Mouse (Mus musculus) megakaryocyte, embryonic 14.5 days (primary cell): ENCODE measurements around the gene Rnf115. TPM values are rescaled to one million over a fixed set of nuclear protein-coding genes. Genes with fewer than 3 reads are reported as not detected.
A peak's percentile ranks its signal among the peaks of the same experiment; 100 is the strongest.

ENCODE experiments used
- H3K27me3 ChIP-seq: replicated peaks from 2 replicates; pipeline ENCODE3; 2012; ENCODE audit warnings: inconsistent platforms
- H3K36me3 ChIP-seq: replicated peaks from 2 replicates; pipeline ENCODE3; 2012; ENCODE audit warnings: low read length, inconsistent platforms, mixed read lengths
- H3K4me1 ChIP-seq: 2 replicates; pipeline ENCODE4 v1.6.1; 2012; ENCODE audit warnings: inconsistent platforms
- H3K4me3 ChIP-seq: replicated peaks from 2 replicates; pipeline ENCODE3; 2012; ENCODE audit warnings: moderate library complexity, mild to moderate bottlenecking, inconsistent platforms
- H3K9me3 ChIP-seq: 2 replicates; pipeline ENCODE4 v1.6.1; 2012; ENCODE audit warnings: inconsistent platforms
- FLI1 ChIP-seq: IDR thresholded peaks from 2 replicates; pipeline ENCODE4 v1.6.1; 2012; ENCODE audit warnings: low read length, inconsistent platforms, mixed read lengths
- GATA1 ChIP-seq: IDR thresholded peaks from 3 replicates; pipeline ENCODE4 v1.6.1; 2012; ENCODE audit warnings: mixed read lengths, low read length, inconsistent platforms, borderline replicate concordance
- polyA plus RNA-seq: library from polyadenylated mRNA; stranded (reverse); fragments of >175 nt; gene quantifications from 2 replicates; pipeline ENCODE4 v1.2.3, GENCODE M21; 2012; ENCODE audit warnings: low replicate concordance; ENCODE audit not compliant: insufficient read depth

Gene Rnf115
- polyA plus RNA-seq, 1 experiment, result 19.1 TPM

- no peaks in the 10 kb centered on the region for H3K9me3 ChIP-seq
- peaks cover 64% of the 10 kb centered on the region for H3K4me1 ChIP-seq
Observed at GRCm38 (mm10) chr3:96769971-96770370, 42.5 kb downstream of the Rnf115 start.

GRCm38 (mm10) chr3:96772949-96773348 is 45.5 kb downstream of the Rnf115 start:
- H3K4me1 ChIP-seq, result peaks cover 55% of the 10 kb centered on the region
- H3K4me3 ChIP-seq, result no peak overlapping the region
- TF ChIP-seq FLI1 (no peak), GATA1 (no peak)
- H3K9me3 ChIP-seq, result no peaks in the 10 kb centered on the region
- H3K27me3 ChIP-seq, result no peaks in the 10 kb centered on the region
- peaks cover 53% of the 10 kb centered on the region for H3K36me3 ChIP-seq

More at GRCm38 (mm10) chr3:96769971-96770370, 42.5 kb downstream of the Rnf115 start:
- H3K36me3 ChIP-seq, result peaks cover 46% of the 10 kb centered on the region
- peak overlapping the region; percentile 55 for H3K4me3 ChIP-seq
- no peaks in the 10 kb centered on the region for H3K27me3 ChIP-seq
- TF ChIP-seq GATA1, result no peak
- TF ChIP-seq FLI1, result no peak

DNA sequence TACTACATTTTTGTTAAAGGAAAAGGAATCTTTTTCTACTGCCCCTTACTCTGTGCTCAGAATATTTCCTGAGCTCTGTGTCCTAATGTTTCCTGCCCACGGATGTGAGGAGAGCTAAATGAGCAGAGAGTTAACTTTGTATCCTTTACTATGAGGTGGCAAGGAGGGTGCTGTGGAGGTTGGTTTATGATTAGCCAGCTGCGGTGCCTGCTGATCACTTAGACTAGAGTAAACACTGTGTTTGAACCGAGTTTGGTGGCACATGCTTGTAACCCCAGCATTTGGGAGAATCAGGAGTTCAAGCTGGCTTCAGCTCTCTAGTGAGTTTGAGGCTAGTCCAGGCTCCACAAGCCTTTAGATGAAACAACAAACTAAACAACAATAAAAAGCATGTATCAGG is 49.7 kb downstream of the Rnf115 start:
- H3K36me3 ChIP-seq, result peaks cover 72% of the 10 kb centered on the region
- no peaks in the 10 kb centered on the region for H3K27me3 ChIP-seq
- H3K4me1 ChIP-seq, result peaks cover 49% of the 10 kb centered on the region
- H3K9me3 ChIP-seq, result no peaks in the 10 kb centered on the region
- TF ChIP-seq FLI1 (no peak), GATA1 (no peak)
- no peak overlapping the region for H3K4me3 ChIP-seq

DNA sequence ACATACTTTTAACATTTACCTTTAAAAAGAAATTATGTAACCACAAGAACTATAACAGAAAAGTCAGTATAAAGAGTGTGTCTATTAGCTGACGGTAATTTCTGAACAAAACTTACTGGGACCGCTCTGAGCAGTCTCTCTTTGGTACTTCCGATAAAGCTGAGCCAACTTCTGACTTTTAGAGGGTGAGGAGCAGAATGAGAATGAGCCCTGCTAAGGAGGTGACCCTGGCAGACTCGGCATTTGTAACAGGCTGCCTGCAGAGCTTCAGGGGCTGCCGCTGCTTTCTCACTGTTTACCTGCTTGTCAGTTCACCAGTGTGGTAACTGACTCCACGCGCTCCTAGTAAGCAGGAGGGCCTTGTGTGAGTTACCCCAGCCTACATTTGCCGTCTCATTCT is 54.8 kb downstream of the Rnf115 start:
- TF ChIP-seq GATA1, result no peak
- no peak for TF ChIP-seq FLI1
- H3K27me3 ChIP-seq, result no peaks in the 10 kb centered on the region
- peaks cover 26% of the 10 kb centered on the region for H3K4me1 ChIP-seq
- peaks cover 79% of the 10 kb centered on the region for H3K36me3 ChIP-seq
- H3K4me3 ChIP-seq, result no peak overlapping the region
- H3K9me3 ChIP-seq, result no peaks in the 10 kb centered on the region

DNA sequence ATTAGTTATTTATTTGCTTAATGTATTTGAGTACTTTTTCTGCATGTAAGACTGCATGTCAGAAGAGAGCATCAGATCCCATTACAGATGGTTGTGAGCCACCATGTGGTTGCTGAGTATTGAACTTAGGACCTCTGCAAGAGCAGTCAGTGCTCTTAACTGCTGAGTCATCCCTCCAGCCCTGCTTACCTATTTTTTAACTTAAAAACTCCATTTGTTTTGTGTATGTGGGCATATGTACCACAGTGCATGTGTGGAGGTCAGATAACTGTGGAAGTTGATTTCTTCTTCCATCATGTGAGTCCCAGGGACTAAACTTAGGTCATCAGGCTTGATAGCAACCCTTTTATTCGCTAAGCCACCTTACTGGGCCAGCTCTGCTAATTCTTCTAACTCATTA is 60.3 kb downstream of the Rnf115 start:
- H3K4me1 ChIP-seq, result peaks cover 23% of the 10 kb centered on the region
- no peak overlapping the region for H3K4me3 ChIP-seq
- no peak for TF ChIP-seq FLI1
- TF ChIP-seq GATA1, result no peak
- H3K9me3 ChIP-seq, result no peaks in the 10 kb centered on the region
- H3K36me3 ChIP-seq, result peaks cover 94% of the 10 kb centered on the region
- H3K27me3 ChIP-seq, result no peaks in the 10 kb centered on the region

DNA sequence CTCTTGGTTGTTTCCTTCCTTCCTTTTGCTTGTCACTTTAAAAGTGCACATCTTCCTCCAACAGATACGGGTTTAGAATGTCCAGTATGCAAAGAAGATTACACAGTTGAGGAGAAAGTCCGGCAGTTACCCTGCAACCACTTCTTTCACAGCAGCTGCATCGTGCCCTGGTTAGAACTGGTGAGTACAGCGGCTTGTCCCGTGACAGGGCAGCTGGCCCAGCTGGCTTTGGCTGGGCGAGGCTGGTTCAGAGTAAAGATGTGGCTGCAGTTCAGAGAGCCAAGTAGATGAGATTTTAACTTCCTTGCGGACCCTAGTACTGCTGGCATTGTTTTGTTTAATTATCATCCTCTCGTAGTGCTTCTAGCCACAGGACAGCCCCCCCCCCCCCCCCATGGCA is 61.0 kb downstream of the Rnf115 start:
- no peak for TF ChIP-seq FLI1
- no peak for TF ChIP-seq GATA1
- Histone ChIP-seq H3K9me3 (no peaks in the 10 kb centered on the region), H3K4me3 (no peak overlapping the region), H3K36me3 (peaks cover 97% of the 10 kb centered on the region), H3K27me3 (no peaks in the 10 kb centered on the region), H3K4me1 (peaks cover 23% of the 10 kb centered on the region)

DNA sequence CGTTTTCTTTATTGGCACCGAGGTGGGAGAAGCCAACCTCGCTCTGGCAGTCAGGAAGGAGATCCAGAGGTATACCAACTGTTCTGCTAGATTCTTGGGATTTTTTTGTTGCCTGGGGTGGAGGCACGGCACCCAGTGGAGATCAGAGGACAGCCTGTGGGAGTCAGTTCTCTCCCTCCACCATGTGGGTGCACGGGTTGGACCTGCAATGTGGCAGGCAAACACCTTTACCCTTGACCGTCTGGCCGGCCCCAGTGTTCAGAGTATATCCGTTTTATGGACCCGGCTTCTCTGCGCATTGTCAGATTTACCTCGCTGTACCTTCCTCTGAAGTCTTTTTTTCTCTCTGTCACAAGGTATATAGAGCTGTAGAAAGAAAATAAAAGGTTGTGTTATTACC is 72.8 kb downstream of the Rnf115 start:
- Histone ChIP-seq H3K36me3 (peaks cover 24% of the 10 kb centered on the region), H3K27me3 (no peaks in the 10 kb centered on the region), H3K4me3 (no peak overlapping the region), H3K9me3 (no peaks in the 10 kb centered on the region), H3K4me1 (peaks cover 31% of the 10 kb centered on the region)
- TF ChIP-seq FLI1 (no peak), GATA1 (no peak)

- H3K27me3 ChIP-seq, result no peaks in the 10 kb centered on the region
- TF ChIP-seq GATA1, result no peak
- no peak for TF ChIP-seq FLI1
- peaks cover 29% of the 10 kb centered on the region for H3K4me1 ChIP-seq
- H3K4me3 ChIP-seq, result no peak overlapping the region
- H3K36me3 ChIP-seq, result peaks cover 28% of the 10 kb centered on the region
- peaks cover 2% of the 10 kb centered on the region; the same call in 1 of the 2 replicates for H3K9me3 ChIP-seq
Observed at GRCm38 (mm10) chr3:96802214-96802613, 74.8 kb downstream of the Rnf115 start.

GRCm38 (mm10) chr3:96808136-96808535 is 80.7 kb downstream of the Rnf115 start:
- no peaks in the 10 kb centered on the region for H3K27me3 ChIP-seq
- peaks cover 16% of the 10 kb centered on the region for H3K36me3 ChIP-seq
- peaks cover 8% of the 10 kb centered on the region for H3K4me1 ChIP-seq
- H3K9me3 ChIP-seq, result peaks cover 3% of the 10 kb centered on the region; the same call in 1 of the 2 replicates
- TF ChIP-seq FLI1, result no peak
- no peak for TF ChIP-seq GATA1
- no peak overlapping the region for H3K4me3 ChIP-seq

GRCm38 (mm10) chr3:96808651-96809050 is 81.2 kb downstream of the Rnf115 start:
- TF ChIP-seq FLI1, result no peak
- TF ChIP-seq GATA1, result no peak
- H3K4me3 ChIP-seq, result no peak overlapping the region
- peaks cover 16% of the 10 kb centered on the region for H3K36me3 ChIP-seq
- peaks cover 5% of the 10 kb centered on the region for H3K27me3 ChIP-seq
- H3K9me3 ChIP-seq, result peaks cover 3% of the 10 kb centered on the region; the same call in 1 of the 2 replicates
- H3K4me1 ChIP-seq, result peaks cover 13% of the 10 kb centered on the region

DNA sequence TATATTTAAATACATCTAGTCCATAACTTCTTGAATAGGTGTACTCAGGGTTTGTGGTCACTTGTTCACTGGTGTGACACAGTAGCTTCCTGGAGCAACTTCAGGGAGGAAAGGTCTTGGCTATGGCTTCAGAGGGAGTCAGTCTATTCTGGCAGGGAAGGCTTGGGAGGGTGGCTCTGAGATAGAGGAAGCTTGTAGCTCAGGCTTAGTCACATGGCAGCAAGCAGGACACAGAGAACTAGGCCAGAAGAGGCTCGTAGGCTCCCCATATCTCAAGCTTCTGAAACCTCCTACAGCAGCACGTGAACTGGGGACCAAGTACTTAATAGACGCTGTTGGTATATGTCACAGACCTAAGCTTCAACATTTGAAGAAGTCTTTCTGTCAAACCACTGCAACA is 83.8 kb downstream of the Rnf115 start:
- H3K27me3 ChIP-seq, result peaks cover 7% of the 10 kb centered on the region
- peaks cover 3% of the 10 kb centered on the region; the same call in 1 of the 2 replicates for H3K9me3 ChIP-seq
- H3K4me1 ChIP-seq, result peaks cover 21% of the 10 kb centered on the region
- TF ChIP-seq GATA1 (no peak), FLI1 (no peak)
- H3K4me3 ChIP-seq, result no peak overlapping the region
- peaks cover 4% of the 10 kb centered on the region for H3K36me3 ChIP-seq
